Mouse (Mus musculus) adipose tissue, adult 10 weeks (tissue): Measurements from ENCODE around the gene Col26a1. TPM values are rescaled to one million over a fixed set of nuclear protein-coding genes. Genes with fewer than 3 reads are reported as not detected.

Source experiments
- polyA plus RNA-seq: library from polyadenylated mRNA; stranded (reverse); fragments of 350-450 nt; fragmentation: Illumina TruSeq; extraction: RNeasy Lipid Tissue Mini Kit (QIAGEN cat#74804); gene quantifications from one replicate; pipeline ENCODE4 v1.2.3, GENCODE M21; 2014; ENCODE audit warnings: low read depth, low replicate concordance

Gene Col26a1
- polyA plus RNA-seq = not detected

GRCm38 (mm10) chr5:136882788-136883439 lies at the start of gene Col26a1:
TSS of gene Col26a1 (minus strand) at chr5:136883209.

GRCm38 (mm10) chr5:136907991-136908857 lies 25.2 kb upstream of the Col26a1 start, which contains the start of gene Ift22:
TSS of gene Ift22 (plus strand) at chr5:136908150.

GRCm38 (mm10) chr5:136692784-136693183 lies 190.2 kb downstream of the Col26a1 start, which contains the start of gene Myl10:
TSS of gene Myl10 (plus strand) at chr5:136693146.

Other genes starting within 250 kb of the Col26a1 start
- 3.5 TPM for gene Myl10, start 190.1 kb downstream of the Col26a1 start, polyA plus RNA-seq
- gene Ift22, start 24.9 kb upstream of the Col26a1 start, polyA plus RNA-seq = 34.6 TPM
- gene Fis1, start 70.1 kb upstream of the Col26a1 start, polyA plus RNA-seq = 163 TPM
- 27.0 TPM for gene Cldn15, start 83.4 kb upstream of the Col26a1 start, polyA plus RNA-seq
- 48.1 TPM for gene Plod3, start 103.8 kb upstream of the Col26a1 start, polyA plus RNA-seq
- gene Znhit1, start 104.8 kb upstream of the Col26a1 start, polyA plus RNA-seq = 55.9 TPM
- gene Vgf, start 143.2 kb upstream of the Col26a1 start, polyA plus RNA-seq = not detected
- 63.5 TPM for gene Ap1s1, start 162.9 kb upstream of the Col26a1 start, polyA plus RNA-seq
- 7.4 TPM for gene Serpine1, start 189.1 kb upstream of the Col26a1 start, polyA plus RNA-seq
- gene Trim56, start 233.0 kb upstream of the Col26a1 start, polyA plus RNA-seq = 12.5 TPM